Mouse (Mus musculus) brain, embryonic 18.5 days (tissue): ENCODE results near the gene Slc17a5.
"Not testable (repeated sequence)": the region's sequence is repeated elsewhere in the genome, so short reads cannot be mapped to it uniquely, and the experiment has no call there.

Source experiments
- DNase-seq: peaks from one replicate; pipeline ENCODE4 v3.0.0-alpha.2; 2012; ENCODE audit warnings: low read depth, low spot score

Slc17a5 gene

GRCm38 (mm10) chr9:78520127-78520779, 67.6 kb downstream of the Slc17a5 start:
- no peak for DNase-seq

GRCm38 (mm10) chr9:78517237-78517636, 70.6 kb downstream of the Slc17a5 start:
- DNase-seq, result not testable (repeated sequence)

GRCm38 (mm10) chr9:78516125-78516524, 71.7 kb downstream of the Slc17a5 start:
- no peak for DNase-seq

GRCm38 (mm10) chr9:78514681-78515080, 73.2 kb downstream of the Slc17a5 start:
- DNase-seq, result no peak

GRCm38 (mm10) chr9:78513776-78514500, 73.9 kb downstream of the Slc17a5 start:
- DNase-seq, result no peak

- DNase-seq, result no peak
Observed at GRCm38 (mm10) chr9:78511705-78512104, 76.1 kb downstream of the Slc17a5 start.

- no peak for DNase-seq
Observed at GRCm38 (mm10) chr9:78508106-78508786, 79.6 kb downstream of the Slc17a5 start.

- DNase-seq, result no peak
Observed at GRCm38 (mm10) chr9:78506722-78507077, 81.1 kb downstream of the Slc17a5 start.

GRCm38 (mm10) chr9:78506002-78506721, 81.7 kb downstream of the Slc17a5 start:
- DNase-seq, result no peak

GRCm38 (mm10) chr9:78505223-78505622, 82.6 kb downstream of the Slc17a5 start:
- DNase-seq, result no peak

- no peak for DNase-seq
Observed at GRCm38 (mm10) chr9:78504679-78505078, 83.2 kb downstream of the Slc17a5 start.

- DNase-seq, result no peak
Observed at GRCm38 (mm10) chr9:78504133-78504532, 83.7 kb downstream of the Slc17a5 start.

- DNase-seq, result no peak
Observed at GRCm38 (mm10) chr9:78503223-78504079, 84.4 kb downstream of the Slc17a5 start.

- no peak for DNase-seq
Observed at GRCm38 (mm10) chr9:78501284-78501683, 86.6 kb downstream of the Slc17a5 start.

GRCm38 (mm10) chr9:78500386-78500785, 87.5 kb downstream of the Slc17a5 start:
- DNase-seq, result no peak

GRCm38 (mm10) chr9:78493171-78493570, 94.7 kb downstream of the Slc17a5 start:
- no peak for DNase-seq

GRCm38 (mm10) chr9:78492254-78492653, 95.6 kb downstream of the Slc17a5 start:
- no peak for DNase-seq

GRCm38 (mm10) chr9:78491169-78491568, 96.7 kb downstream of the Slc17a5 start:
- DNase-seq, result no peak

- DNase-seq, result no peak
Observed at GRCm38 (mm10) chr9:78488890-78489420, 98.9 kb downstream of the Slc17a5 start, which contains the start of gene Eef1a1. Eef1a1 (minus strand) TSS chr9:78489151.

- DNase-seq, result not testable (repeated sequence)
Observed at GRCm38 (mm10) chr9:78488021-78488420, 99.8 kb downstream of the Slc17a5 start.
